Mouse (Mus musculus): ENCODE data around the gene Mrpl19.

- TF ChIP-seq MYOG (IDR thresholded peaks at IDR 0.05; ENCODE audit: control insufficient read depth in 1 of 3, insufficient read depth in 1 of 3, insufficient read length in 2 of 3, low read depth in 2 of 3) (no peak), MAX (IDR thresholded peaks at IDR 0.05; ENCODE audit: low read depth) (no peak), POLR2A (IDR thresholded peaks at IDR 0.05; ENCODE audit: insufficient read length, low read depth) (no peak), E2F4 (IDR thresholded peaks at IDR 0.05; ENCODE audit: insufficient read depth) (no peak), CEBPB (IDR thresholded peaks at IDR 0.05; ENCODE audit: insufficient read depth, poor library complexity, severe bottlenecking) (no peak), USF1 (IDR thresholded peaks at IDR 0.05; ENCODE audit: low read depth) (no peak)
Measured at GRCm38 (mm10) chr6:81960284-81960683, 5.5 kb downstream of the Mrpl19 start.

Data from myocyte (in vitro differentiated cells).